In the genomic region with DNA sequence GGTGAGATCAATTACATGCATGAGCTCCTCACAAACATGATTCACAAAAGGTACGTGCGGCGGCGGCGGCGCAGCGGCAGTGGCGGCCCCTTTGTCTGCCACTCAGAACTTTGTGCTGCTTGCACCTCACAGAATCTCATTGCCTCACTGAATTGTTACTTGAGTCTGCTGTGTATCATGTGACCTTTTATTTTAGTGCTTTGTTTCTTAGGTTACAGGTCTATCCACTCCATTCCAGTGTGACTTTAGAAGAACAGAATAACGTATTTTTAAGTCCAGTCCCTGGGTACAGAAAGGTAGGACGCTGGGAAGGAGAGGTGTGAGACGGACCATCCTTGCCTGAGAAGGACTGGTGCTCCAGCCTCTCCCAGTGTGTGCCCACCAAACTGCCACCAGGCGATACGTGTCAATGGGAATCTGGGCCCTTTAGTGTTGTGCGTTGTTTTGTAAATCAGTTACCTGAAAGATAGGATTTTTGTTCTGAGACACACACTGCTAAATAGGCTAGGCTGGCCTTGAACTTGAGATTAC, we compare ENCODE assay signal across 12 mouse cellular contexts. TPM values are rescaled to one million over a fixed set of nuclear protein-coding genes. Genes with fewer than 3 reads are reported as not detected.
DNase-seq lines count a peak whose midpoint lies in the region; ATAC-seq lines count a peak whose summit lies in the region.
"Had no signal": no experiment of that assay in that cellular context is flagged by ENCODE, and none has a peak within 500 bp of the region (broad histone marks: within the 10 kb centered on the region; RNA-seq: fewer than 3 reads in every experiment).

No protein-coding gene starts in this region.

- H3K9me3 ChIP-seq in kidney, embryonic 16.5 days (ENCODE audit: low read length): no peaks in the 10 kb centered on the region; the same call in 1 of the 2 replicates
- H3K9me3 ChIP-seq in embryonic facial prominence, embryonic 12.5 days: no peaks in the 10 kb centered on the region
- 0 out of 2 replicates have a peak, but pooled peaks cover 4% of the 10 kb centered on the region for H3K9me3 ChIP-seq in hindbrain, embryonic 14.5 days (ENCODE audit: control insufficient read depth, low read length)
- no peaks in the 10 kb centered on the region for H3K9me3 ChIP-seq in midbrain, embryonic 15.5 days

- no peaks in the 10 kb centered on the region for H3K27me3 ChIP-seq in kidney, embryonic 16.5 days (ENCODE audit: insufficient read depth, low read length)
- no peaks in the 10 kb centered on the region for H3K27me3 ChIP-seq in embryonic facial prominence, embryonic 12.5 days
- no peaks in the 10 kb centered on the region for H3K27me3 ChIP-seq in hindbrain, embryonic 14.5 days (ENCODE audit: control insufficient read depth, insufficient read depth, low read length)
- no peaks in the 10 kb centered on the region for H3K27me3 ChIP-seq in midbrain, embryonic 15.5 days (replicated peaks)
- H3K27me3 ChIP-seq: liver, embryonic 13.5 days had no signal

- peak; percentile 60 for ATAC-seq in kidney, embryonic 16.5 days (ENCODE audit: low FRiP score, low TSS enrichment)
- ATAC-seq in embryonic facial prominence, embryonic 12.5 days (ENCODE audit: insufficient number of reproducible peaks, insufficient read depth, low FRiP score, low TSS enrichment): peak; percentile 72
- ATAC-seq in hindbrain, embryonic 14.5 days (ENCODE audit: low FRiP score): no peak
- no peak for ATAC-seq in midbrain, embryonic 15.5 days (replicated peaks)

- no peak for DNase-seq in kidney, adult 8-10 months
- no peak for DNase-seq in hindbrain, embryonic 14.5 days (ENCODE audit: low spot score)
- no peak for DNase-seq in right cerebral cortex, adult 2 months (ENCODE audit: low spot score in 2 of 2)
- DNase-seq in adrenal gland, postnatal 10 days: no peak
- DNase-seq in B cell, adult 2 months: no peak
- DNase-seq: liver, embryonic 13.5 days; thymus, adult 2 months had no signal

- peak overlapping the region; percentile 77 for H3K27ac ChIP-seq in kidney, embryonic 16.5 days (ENCODE audit: low read length)
- H3K27ac ChIP-seq in embryonic facial prominence, embryonic 12.5 days: peak overlapping the region; percentile 38; the same call in 1 of the 2 replicates
- 0 out of 2 replicates have a peak overlapping the region, but pooled peaks have one; percentile 9 for H3K27ac ChIP-seq in hindbrain, embryonic 14.5 days
- H3K27ac ChIP-seq in midbrain, embryonic 15.5 days: peak overlapping the region; percentile 50
- H3K27ac ChIP-seq: liver, embryonic 13.5 days had no signal

- peak overlapping the region; percentile 23 for H3K4me3 ChIP-seq in kidney, embryonic 16.5 days (ENCODE audit: low read length)
- H3K4me3 ChIP-seq in embryonic facial prominence, embryonic 12.5 days: peak overlapping the region; percentile 15
- H3K4me3 ChIP-seq in hindbrain, embryonic 14.5 days (replicated peaks; ENCODE audit: low read length): no peak overlapping the region; the same call in 1 of the 2 replicates
- H3K4me3 ChIP-seq in midbrain, embryonic 15.5 days: peak overlapping the region; percentile 12
- H3K4me3 ChIP-seq: liver, embryonic 13.5 days had no signal

- H3K4me2 ChIP-seq in kidney, embryonic 16.5 days (replicated peaks; ENCODE audit: low read depth, low read length): peak overlapping the region; percentile 52
- H3K4me2 ChIP-seq in embryonic facial prominence, embryonic 12.5 days (replicated peaks): peak overlapping the region; percentile 46
- peak overlapping the region; percentile 47 for H3K4me2 ChIP-seq in hindbrain, embryonic 14.5 days (replicated peaks)
- H3K4me2 ChIP-seq in midbrain, embryonic 15.5 days: peak overlapping the region; percentile 48
- H3K4me2 ChIP-seq: liver, embryonic 13.5 days had no signal

- H3K9ac ChIP-seq in kidney, embryonic 16.5 days (replicated peaks; ENCODE audit: low read length): 0 out of 2 replicates have a peak overlapping the region, but pooled peaks have one; percentile 3
- H3K9ac ChIP-seq in embryonic facial prominence, embryonic 12.5 days: no peak overlapping the region
- peak overlapping the region; percentile 45 for H3K9ac ChIP-seq in hindbrain, embryonic 14.5 days
- H3K9ac ChIP-seq in midbrain, embryonic 15.5 days: peak overlapping the region; percentile 24; the same call in 1 of the 2 replicates
- H3K9ac ChIP-seq: liver, embryonic 13.5 days had no signal

- 28% methylated on average over 14 of the region's 14 CpGs for WGBS in kidney, embryonic 16.5 days
- 22% methylated on average over 14 of the region's 14 CpGs for WGBS in embryonic facial prominence, embryonic 12.5 days
- WGBS in hindbrain, embryonic 14.5 days: 10% methylated on average over 14 of the region's 14 CpGs
- 9% methylated on average over 14 of the region's 14 CpGs for WGBS in midbrain, embryonic 15.5 days

- no peaks in the 10 kb centered on the region; the same call in 1 of the 2 replicates for H3K4me1 ChIP-seq in kidney, embryonic 16.5 days (ENCODE audit: insufficient read depth, low read length)
- H3K4me1 ChIP-seq in embryonic facial prominence, embryonic 12.5 days: peaks cover 5% of the 10 kb centered on the region; the same call in 1 of the 2 replicates
- H3K4me1 ChIP-seq in hindbrain, embryonic 14.5 days (replicated peaks; ENCODE audit: control insufficient read depth, insufficient read depth, low read length): peaks cover 10% of the 10 kb centered on the region; the same call in 1 of the 2 replicates
- peaks cover 9% of the 10 kb centered on the region; the same call in 1 of the 2 replicates for H3K4me1 ChIP-seq in midbrain, embryonic 15.5 days
- H3K4me1 ChIP-seq: liver, embryonic 13.5 days had no signal

- no peaks in the 10 kb centered on the region for H3K36me3 ChIP-seq in kidney, embryonic 16.5 days (ENCODE audit: insufficient read depth, low read length)
- H3K36me3 ChIP-seq in embryonic facial prominence, embryonic 12.5 days: no peaks in the 10 kb centered on the region
- H3K36me3 ChIP-seq in hindbrain, embryonic 14.5 days (replicated peaks; ENCODE audit: control insufficient read depth, insufficient read depth): no peaks in the 10 kb centered on the region
- no peaks in the 10 kb centered on the region for H3K36me3 ChIP-seq in midbrain, embryonic 15.5 days (replicated peaks)
- H3K36me3 ChIP-seq: liver, embryonic 13.5 days had no signal

RNA-seq across cellular contexts. Expression of a gene that starts 32.2 kb away (rescaled TPM):
- not detected in 2 replicates for polyA plus RNA-seq in kidney, embryonic 16.5 days (2015; fragmentation: Nextera tagmentation; extraction: Ambion mirVana)
- polyA plus RNA-seq in embryonic facial prominence, embryonic 12.5 days (2016; fragmentation: Nextera tagmentation; extraction: Ambion mirVana): not detected in 2 replicates
- polyA plus RNA-seq in hindbrain, embryonic 14.5 days (2014; fragmentation: Nextera tagmentation; extraction: Ambion mirVana): not detected in 2 replicates
- not detected in 2 replicates for polyA plus RNA-seq in midbrain, embryonic 15.5 days (2015; fragmentation: Nextera tagmentation; extraction: Ambion mirVana)
- total RNA-seq in adrenal gland, postnatal 10 days (2021): not detected
- total RNA-seq: adrenal gland, postnatal 4 days; ES-E14 had no signal
- polyA plus RNA-seq: liver, embryonic 13.5 days; thymus, adult 2 months had no signal

RNA-seq across cellular contexts. Expression of a gene that starts 42.0 kb away (rescaled TPM):
- 0.45 and 0.75 TPM in 2 replicates for polyA plus RNA-seq in kidney, embryonic 16.5 days (2015; fragmentation: Nextera tagmentation; extraction: Ambion mirVana)
- polyA plus RNA-seq in embryonic facial prominence, embryonic 12.5 days (2016; fragmentation: Nextera tagmentation; extraction: Ambion mirVana): 0.73 and 0.75 TPM in 2 replicates
- 0.18 and 0.48 TPM in 2 replicates for polyA plus RNA-seq in hindbrain, embryonic 14.5 days (2014; fragmentation: Nextera tagmentation; extraction: Ambion mirVana)
- polyA plus RNA-seq in midbrain, embryonic 15.5 days (2015; fragmentation: Nextera tagmentation; extraction: Ambion mirVana): 0.28 and 0.42 TPM in 2 replicates
- under 1 TPM; 0.39 to 0.66 TPM for total RNA-seq in adrenal gland, postnatal 10 days (2021)

RNA-seq across cellular contexts. Expression of a gene that starts 46.6 kb away (rescaled TPM):
- polyA plus RNA-seq in kidney, embryonic 16.5 days (2015; fragmentation: Nextera tagmentation; extraction: Ambion mirVana): 713 and 717 TPM in 2 replicates
- 617 and 661 TPM in 2 replicates for polyA plus RNA-seq in embryonic facial prominence, embryonic 12.5 days (2016; fragmentation: Nextera tagmentation; extraction: Ambion mirVana)
- 789 and 991 TPM in 2 replicates for polyA plus RNA-seq in hindbrain, embryonic 14.5 days (2014; fragmentation: Nextera tagmentation; extraction: Ambion mirVana)
- 664 and 669 TPM in 2 replicates for polyA plus RNA-seq in midbrain, embryonic 15.5 days (2015; fragmentation: Nextera tagmentation; extraction: Ambion mirVana)
- total RNA-seq in adrenal gland, postnatal 10 days (2021): 100 to 1,000 TPM; 673 to 781 TPM

Comparison
In these comparisons a context has a peak if more than half of its experiments do, and no peak if none do; other contexts are left out.
1. ATAC-seq: peak in kidney, embryonic 16.5 days (single experiment) and embryonic facial prominence, embryonic 12.5 days (single experiment); none in hindbrain, embryonic 14.5 days (single experiment) and midbrain, embryonic 15.5 days (single experiment).
2. H3K27ac ChIP-seq: peak in every context shown above with its lines; median percentile 77 in kidney, embryonic 16.5 days; 50 in midbrain, embryonic 15.5 days; 38 in embryonic facial prominence, embryonic 12.5 days; 9 in hindbrain, embryonic 14.5 days.
3. Peak in every context shown above with its lines, with median percentiles within 50 percentile points of each other: H3K4me2 ChIP-seq.